Mouse (Mus musculus) mesoderm, embryonic 11.5 days (tissue): ENCODE results near the gene Ermp1.

Source experiments
- DNase-seq: peaks from one replicate; pipeline ENCODE4 v3.0.0-alpha.2; 2012; ENCODE audit warnings: low read depth, low spot score

Ermp1 gene

GRCm38 (mm10) chr19:29647651-29648549 is at the start of gene Ermp1:
Ermp1 (minus strand) TSS chr19:29648415.
- peak; percentile 92 for DNase-seq

- no peak for DNase-seq
These were observed 49.1 kb upstream of the Ermp1 start, which contains the start of gene Mlana for GRCm38 (mm10) chr19:29697245-29697874. Mlana (plus strand) TSS chr19:29697824.

DNA sequence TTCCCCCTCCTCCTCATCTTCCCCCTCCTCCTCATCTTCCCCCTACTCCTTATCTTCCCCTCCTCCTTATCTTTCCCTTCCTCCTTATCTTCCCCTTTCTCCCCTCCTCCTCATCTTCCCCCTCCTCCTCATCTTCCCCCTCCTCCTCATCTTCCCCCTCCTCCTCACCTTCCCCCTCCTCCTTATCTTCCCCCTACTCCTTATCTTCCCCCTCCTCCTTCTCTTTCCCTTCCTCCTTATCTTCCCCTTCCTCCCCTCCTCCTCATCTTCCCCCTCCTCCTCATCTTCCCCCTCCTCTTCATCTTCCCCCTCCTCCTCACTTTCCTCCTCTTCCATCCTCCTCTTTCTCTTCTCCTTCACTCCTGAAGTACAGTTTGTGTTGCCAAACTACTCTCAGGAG is 48.6 kb upstream of the Ermp1 start:
- no peak for DNase-seq

- no peak for DNase-seq
These were observed 48.1 kb upstream of the Ermp1 start for GRCm38 (mm10) chr19:29696309-29696708.

DNA sequence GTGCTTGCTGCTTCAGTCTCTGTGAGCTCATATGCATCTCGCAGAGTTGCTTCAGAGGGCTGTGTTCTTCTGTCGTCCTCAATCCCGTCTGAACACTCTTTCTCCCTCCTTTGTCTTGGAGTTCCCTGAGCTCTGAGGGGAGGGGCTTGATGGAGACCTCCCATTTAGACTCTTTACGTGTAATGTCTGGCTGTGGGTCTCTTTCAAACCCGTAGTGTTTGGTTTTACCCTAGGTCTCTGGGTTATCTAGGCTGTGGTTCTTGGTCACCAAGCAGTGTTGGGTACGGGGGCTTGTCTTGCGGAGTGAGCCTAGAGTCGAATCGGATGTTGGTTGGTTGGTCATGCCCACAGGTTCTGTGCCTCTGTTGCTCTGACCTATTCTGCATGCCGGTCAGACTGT is 46.9 kb upstream of the Ermp1 start:
- DNase-seq = no peak

GRCm38 (mm10) chr19:29683844-29684540 is 35.8 kb upstream of the Ermp1 start:
- peak; percentile 90 for DNase-seq

GRCm38 (mm10) chr19:29680182-29681152 is 32.3 kb upstream of the Ermp1 start:
- no peak for DNase-seq

GRCm38 (mm10) chr19:29678181-29678778 is 30.1 kb upstream of the Ermp1 start:
- no peak for DNase-seq

- DNase-seq = no peak
These were observed 28.4 kb upstream of the Ermp1 start for GRCm38 (mm10) chr19:29676479-29677193.

DNA sequence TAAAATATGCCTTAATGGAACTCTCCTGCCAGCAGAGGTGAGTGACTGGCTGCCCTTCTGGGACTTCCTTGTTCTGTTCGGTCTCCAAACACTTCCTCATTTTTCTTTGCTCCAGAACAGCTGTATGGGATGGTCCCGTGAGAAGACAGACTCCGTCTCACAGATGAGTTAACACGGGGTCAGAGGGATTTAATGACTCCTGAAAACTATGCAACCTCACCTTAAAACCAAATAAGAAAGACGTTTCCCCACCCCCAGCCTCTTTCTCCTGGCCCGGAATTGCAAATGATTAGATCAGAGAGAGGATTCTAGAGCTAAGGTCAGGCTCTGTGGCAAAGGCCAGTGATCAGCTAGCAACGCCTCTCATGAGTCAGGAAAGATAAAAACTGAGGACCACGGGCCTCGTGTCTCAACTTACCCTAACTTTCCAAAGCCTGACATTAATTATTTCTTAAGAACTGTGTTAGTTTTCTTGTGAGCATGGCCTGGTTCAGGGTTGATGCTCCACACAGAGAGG is 27.4 kb upstream of the Ermp1 start:
- DNase-seq = no peak

DNA sequence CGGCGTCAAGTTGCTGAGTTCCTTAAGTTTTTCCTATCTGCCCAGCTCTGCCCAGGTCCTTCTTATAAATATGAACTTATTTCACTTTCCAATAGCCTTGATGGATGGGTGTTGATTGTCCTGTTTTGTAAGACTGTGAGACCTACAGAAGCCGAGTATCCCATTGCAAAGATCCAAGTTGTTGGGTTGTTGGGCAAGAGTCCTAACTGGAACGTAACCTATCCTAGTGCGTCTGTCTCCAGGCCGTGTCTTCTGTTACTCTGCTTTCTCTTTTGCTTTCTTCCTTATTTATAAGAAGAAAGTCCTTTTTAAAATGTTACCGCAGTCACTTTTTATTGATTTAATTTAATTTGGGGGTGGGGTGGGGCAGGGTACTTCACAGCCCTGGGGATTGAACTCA is 26.7 kb upstream of the Ermp1 start:
- no peak for DNase-seq

- no peak for DNase-seq
These were observed 24.4 kb upstream of the Ermp1 start for GRCm38 (mm10) chr19:29672660-29673059.

GRCm38 (mm10) chr19:29671160-29671559 is 22.9 kb upstream of the Ermp1 start:
- DNase-seq = no peak

GRCm38 (mm10) chr19:29670247-29670646 is 22.0 kb upstream of the Ermp1 start:
- no peak for DNase-seq

DNA sequence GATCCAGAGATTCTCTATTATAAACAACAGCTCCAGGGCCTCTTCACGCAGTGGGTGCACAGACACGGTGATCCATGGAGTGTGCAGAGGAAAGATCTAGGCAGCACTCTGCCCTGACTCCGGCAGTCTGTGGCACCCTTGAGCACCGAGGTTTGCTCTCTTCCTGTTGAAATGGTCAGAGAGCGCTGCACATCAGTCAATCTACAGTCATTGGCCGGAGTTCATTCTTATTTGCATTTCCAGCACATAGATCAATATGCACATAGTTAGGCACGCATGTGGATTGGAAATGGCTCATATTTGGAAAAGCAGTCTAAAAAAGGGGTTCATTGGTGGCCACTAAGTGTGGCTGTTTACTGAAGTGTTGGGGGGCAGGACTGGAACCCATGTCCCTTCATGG is 19.9 kb upstream of the Ermp1 start:
- no peak for DNase-seq

DNA sequence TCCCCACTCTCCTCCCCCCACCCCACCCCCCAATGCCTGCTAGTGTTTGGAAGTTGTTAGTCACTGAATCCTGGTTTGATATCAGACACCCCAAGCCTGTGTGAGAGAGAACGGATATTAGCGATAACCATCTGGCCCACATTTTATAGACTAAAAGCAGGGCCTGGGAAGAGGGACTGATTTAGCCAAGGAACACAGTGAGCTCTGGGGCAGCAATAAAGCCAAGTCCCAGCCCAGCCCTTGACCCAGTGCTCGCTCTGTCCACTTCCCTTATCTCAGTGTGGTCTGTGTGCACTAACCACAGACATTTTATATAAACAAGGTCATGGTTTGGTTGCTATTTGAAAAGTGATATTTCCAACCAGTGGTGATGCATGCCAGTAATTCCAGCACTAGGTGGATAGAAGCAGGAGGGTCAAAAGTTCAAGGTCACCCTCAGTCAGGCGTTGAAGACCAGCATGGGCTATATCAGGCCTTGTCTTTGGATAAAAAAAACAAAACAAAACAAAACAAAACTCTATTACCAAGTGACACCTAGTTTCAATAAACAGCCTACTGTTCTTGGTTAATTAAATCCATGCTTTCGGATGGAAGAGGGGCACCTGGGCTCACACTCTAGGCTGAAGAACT is 18.9 kb upstream of the Ermp1 start:
- no peak for DNase-seq

DNA sequence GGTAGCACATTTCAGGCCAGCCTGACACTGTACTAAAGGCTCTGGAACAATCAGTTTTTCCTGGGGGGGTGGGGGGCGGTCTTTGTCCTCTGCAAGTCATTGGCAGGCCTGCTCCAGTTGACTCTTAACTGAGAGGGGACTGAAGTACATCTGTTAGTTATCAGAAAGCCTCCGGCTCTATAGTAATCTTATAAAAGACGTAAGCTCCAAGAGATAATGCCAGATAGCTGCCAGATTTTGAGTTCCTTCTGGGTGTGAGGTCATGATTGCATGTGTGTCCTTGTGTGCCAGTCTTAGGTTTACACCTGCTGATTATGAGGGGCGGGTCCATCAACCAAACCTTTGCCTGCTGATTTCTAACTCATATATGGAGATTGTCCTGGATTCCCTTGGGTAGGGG is 17.9 kb upstream of the Ermp1 start:
- DNase-seq = no peak

DNA sequence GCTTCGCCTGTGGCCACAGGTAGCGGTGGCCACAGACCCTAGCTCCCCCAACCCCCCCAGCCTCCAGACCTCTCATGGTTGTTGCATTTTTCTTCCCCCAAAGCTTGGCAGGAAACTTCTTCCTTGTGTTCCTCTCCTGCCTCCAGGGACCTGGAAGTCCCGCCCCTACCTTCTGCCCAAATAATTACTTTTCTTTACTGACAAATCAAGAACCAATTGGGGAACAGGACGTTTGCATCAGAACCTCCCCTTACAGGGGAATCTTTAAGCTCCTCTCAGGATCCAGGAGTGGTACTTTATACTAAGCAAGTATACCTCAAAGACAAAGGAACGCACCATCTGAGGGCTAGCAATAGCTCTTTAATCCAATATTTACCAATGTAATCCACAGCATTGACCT is 16.7 kb upstream of the Ermp1 start:
- no peak for DNase-seq

GRCm38 (mm10) chr19:29663780-29664179 is 15.6 kb upstream of the Ermp1 start:
- no peak for DNase-seq
